Mouse (Mus musculus) midbrain, embryonic 16.5 days (tissue): Measurements from ENCODE around the gene Col6a2. TPM values are rescaled to one million over a fixed set of nuclear protein-coding genes. Genes with fewer than 3 reads are reported as not detected.

Source experiments
- ATAC-seq: fragments of 200-750 bp; cut with Nextera tagmentation; 2 replicates; pipeline ENCODE4 v1.8.0; 2017; ENCODE audit warnings: moderate TSS enrichment
- H3K27ac ChIP-seq: fragments of 300-500 bp; sonication (generic); 2 replicates; pipeline ENCODE4 v1.5.1; 2014; ENCODE audit warnings: mild to moderate bottlenecking, low read length, mixed read lengths
- H3K27me3 ChIP-seq: fragments of 300-500 bp; sonication (generic); 2 replicates; pipeline ENCODE4 v1.6.1; 2014; ENCODE audit warnings: low read depth, low read length, mixed read lengths; ENCODE audit not compliant: control insufficient read depth, insufficient read depth
- H3K36me3 ChIP-seq: fragments of 300-500 bp; sonication (generic); 2 replicates; pipeline ENCODE4 v1.6.1; 2014; ENCODE audit warnings: mild to moderate bottlenecking, low read length, moderate library complexity, mixed read lengths; ENCODE audit not compliant: control insufficient read depth, insufficient read depth
- H3K4me1 ChIP-seq: fragments of 300-500 bp; sonication (generic); 2 replicates; pipeline ENCODE4 v1.6.1; 2014; ENCODE audit warnings: mild to moderate bottlenecking, low read length, mixed read lengths; ENCODE audit not compliant: control insufficient read depth, insufficient read depth
- H3K4me2 ChIP-seq: fragments of 300-500 bp; sonication (generic); 2 replicates; pipeline ENCODE4 v1.6.1; 2014; ENCODE audit warnings: mild to moderate bottlenecking, low read length, mixed read lengths
- H3K4me3 ChIP-seq: fragments of 300-500 bp; sonication (generic); 2 replicates; pipeline ENCODE4 v1.5.1; 2014; ENCODE audit warnings: low read depth, mild to moderate bottlenecking, low read length, moderate library complexity, mixed read lengths
- H3K9ac ChIP-seq: fragments of 300-500 bp; sonication (generic); 2 replicates; pipeline ENCODE4 v1.6.1; 2014; ENCODE audit warnings: low read depth, low read length, mixed read lengths
- H3K9me3 ChIP-seq: fragments of 300-500 bp; sonication (generic); replicated peaks from 2 replicates; pipeline ENCODE4 v1.6.1; 2014; ENCODE audit warnings: mild to moderate bottlenecking, low read length, mixed read lengths; ENCODE audit not compliant: control insufficient read depth, poor library complexity, severe bottlenecking
- WGBS: fragments of 180-500 bp; shearing (Covaris S2); extraction: QIAGEN DNeasy Blood & Tissue Kit; methylation state at CpG from one replicate; pipeline ENCODE4 v1.1.7; 2014; 5-methylcytosine and 5-hydroxymethylcytosine counted together
- polyA plus RNA-seq: library from polyadenylated mRNA; unstranded; fragments of >200 nt; fragmentation: Nextera tagmentation; extraction: Ambion mirVana; gene quantifications from 2 replicates; pipeline ENCODE4 v1.2.1, GENCODE M21; 2015

The Col6a2 gene
- 11.5 and 13.9 TPM in 2 replicates for polyA plus RNA-seq

DNA sequence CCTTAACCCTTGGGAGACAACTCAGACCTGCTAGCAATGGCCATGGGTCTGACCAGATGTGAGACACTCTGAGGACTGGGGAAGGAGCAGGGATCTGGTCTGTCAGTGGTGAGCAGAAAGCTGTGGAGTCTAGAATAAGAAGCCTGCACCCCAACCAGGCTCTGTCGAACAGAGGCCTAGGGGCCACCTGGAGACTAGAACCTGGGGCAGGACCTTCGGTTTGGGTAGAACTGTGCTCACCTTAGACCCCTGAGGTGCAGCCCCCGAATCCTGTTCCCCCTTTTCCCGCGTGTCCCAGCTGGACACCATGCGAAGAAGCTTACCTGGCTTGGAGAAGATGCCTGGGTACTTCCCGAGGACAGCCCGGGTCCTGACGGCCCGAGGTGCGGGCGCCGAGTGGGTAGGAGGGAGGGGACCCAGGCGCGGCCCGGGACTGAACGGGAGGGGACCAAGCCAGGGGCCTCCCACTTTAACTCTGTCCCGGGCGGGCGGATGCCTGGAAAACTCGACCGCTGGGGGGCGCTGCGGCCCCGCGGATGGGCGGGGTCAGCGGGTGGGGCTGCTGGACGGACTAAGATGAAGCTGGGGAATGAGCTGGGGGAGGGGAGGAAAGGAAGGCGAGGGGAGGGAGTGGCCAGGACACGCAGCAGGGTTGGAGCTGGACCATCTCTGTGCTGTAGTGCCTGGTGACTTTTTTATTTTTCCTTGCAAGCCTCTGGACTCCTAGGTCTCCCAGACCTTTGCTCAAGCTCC is at the start of gene Col6a2:
TSS of gene Col6a2 (minus strand) at position 703 of the 753 bp plus-strand sequence.
- Histone ChIP-seq H3K9ac (peak within 1 kb of the TSS; percentile 52; the same call in 1 of the 2 replicates), H3K27ac (no peak within 1 kb of the TSS), H3K4me2 (peak within 1 kb of the TSS; percentile 69), H3K9me3 (no peaks in the 10 kb centered on the region), H3K4me1 (peaks cover 6% of the 10 kb centered on the region), H3K36me3 (no peaks in the 10 kb centered on the region), H3K4me3 (peak within 1 kb of the TSS; percentile 36), H3K27me3 (no peaks in the 10 kb centered on the region)
- 4% methylated on average over 31 of the region's 31 CpGs for WGBS
- peak; percentile 60; the same call in 1 of the 2 replicates for ATAC-seq

DNA sequence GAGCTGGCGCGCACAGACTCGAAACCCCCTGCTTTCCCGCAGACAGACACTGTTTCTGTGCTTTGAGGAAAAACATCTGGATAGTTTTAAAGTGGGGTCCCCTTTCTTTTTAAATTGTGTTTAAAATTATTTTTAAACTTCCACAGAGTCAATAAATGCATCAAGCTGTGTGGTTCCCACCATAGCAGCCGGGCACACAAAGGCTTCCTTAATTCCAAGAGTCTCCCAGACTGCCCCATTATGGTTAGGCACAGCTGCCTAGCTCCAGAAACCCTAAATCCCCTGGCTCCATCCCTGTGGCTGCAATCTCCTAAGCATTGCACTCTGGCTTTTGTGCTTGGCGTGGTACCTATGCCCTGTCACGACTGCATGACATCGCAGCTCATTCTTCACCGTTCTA is 48.5 kb upstream of the Col6a2 start:
- Histone ChIP-seq H3K4me2 (no peak overlapping the region), H3K9me3 (peaks cover 3% of the 10 kb centered on the region; the same call in 1 of the 2 replicates), H3K4me3 (no peak overlapping the region), H3K27me3 (no peaks in the 10 kb centered on the region), H3K4me1 (no peaks in the 10 kb centered on the region), H3K9ac (no peak overlapping the region), H3K36me3 (no peaks in the 10 kb centered on the region), H3K27ac (no peak overlapping the region)
- WGBS = 87% methylated on average over 9 of the region's 9 CpGs
- ATAC-seq = no peak

DNA sequence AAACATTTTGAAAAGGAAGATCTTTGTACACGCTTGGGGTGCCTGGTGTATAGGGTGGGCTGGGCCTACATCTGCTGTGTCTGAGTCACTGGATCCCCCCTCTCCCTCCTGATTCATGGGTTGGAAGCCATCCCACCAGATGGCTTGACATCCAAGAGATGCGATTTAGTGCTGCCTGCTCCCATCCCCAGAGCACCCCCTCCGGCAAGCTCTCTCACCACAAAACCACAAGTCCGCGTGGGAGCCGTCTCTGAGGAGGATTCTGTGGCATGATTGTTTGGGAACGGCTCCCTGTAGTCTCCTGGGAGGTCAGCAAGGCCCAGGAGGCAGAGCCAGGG is 45.5 kb upstream of the Col6a2 start:
- no peak for ATAC-seq
- Histone ChIP-seq H3K4me3 (no peak overlapping the region), H3K36me3 (no peaks in the 10 kb centered on the region), H3K4me1 (no peaks in the 10 kb centered on the region), H3K27ac (no peak overlapping the region), H3K9me3 (peaks cover 13% of the 10 kb centered on the region; the same call in 1 of the 2 replicates), H3K9ac (no peak overlapping the region), H3K27me3 (no peaks in the 10 kb centered on the region), H3K4me2 (no peak overlapping the region)
- WGBS = 70% methylated on average over 7 of the region's 7 CpGs

DNA sequence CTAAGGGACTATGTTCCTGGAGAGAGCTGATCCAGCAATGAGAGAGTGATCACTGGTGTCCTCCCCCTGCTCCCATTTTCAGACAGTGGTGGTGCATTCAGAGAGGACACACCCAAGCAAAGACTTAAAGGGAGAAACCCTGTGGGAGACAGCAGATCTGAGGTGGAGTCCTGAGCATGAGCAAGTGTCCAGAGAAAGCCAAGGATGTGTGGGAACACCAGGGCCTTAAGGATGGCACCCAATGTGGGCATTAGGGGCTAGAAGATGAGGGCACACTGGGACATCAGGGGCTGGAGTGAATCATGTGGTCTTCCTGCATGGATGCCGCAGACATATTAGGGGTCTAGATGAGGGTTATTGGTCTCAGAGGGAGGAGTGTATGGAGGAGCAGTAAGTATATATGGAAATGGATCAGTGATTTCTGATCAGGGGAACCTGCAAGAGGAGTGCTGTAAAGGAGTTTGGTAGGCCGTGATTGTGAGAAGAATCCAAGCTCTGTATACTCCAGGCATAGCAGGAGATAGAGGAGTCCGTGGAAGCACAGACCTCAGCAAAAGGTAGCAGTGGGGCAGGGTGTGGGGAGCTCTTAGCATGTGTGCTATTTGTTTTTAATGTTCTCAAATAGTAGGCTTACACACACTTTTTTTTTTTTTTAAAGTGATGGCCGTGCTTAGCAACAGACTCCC is 45.0 kb upstream of the Col6a2 start:
- no peak for ATAC-seq
- no peak overlapping the region for H3K9ac ChIP-seq
- H3K4me1 ChIP-seq = no peaks in the 10 kb centered on the region
- no peak overlapping the region for H3K4me3 ChIP-seq
- 100% methylated on average over 4 of the region's 4 CpGs for WGBS
- H3K4me2 ChIP-seq = no peak overlapping the region
- H3K27me3 ChIP-seq = no peaks in the 10 kb centered on the region
- H3K9me3 ChIP-seq = peaks cover 13% of the 10 kb centered on the region; the same call in 1 of the 2 replicates
- H3K36me3 ChIP-seq = no peaks in the 10 kb centered on the region
- no peak overlapping the region for H3K27ac ChIP-seq

DNA sequence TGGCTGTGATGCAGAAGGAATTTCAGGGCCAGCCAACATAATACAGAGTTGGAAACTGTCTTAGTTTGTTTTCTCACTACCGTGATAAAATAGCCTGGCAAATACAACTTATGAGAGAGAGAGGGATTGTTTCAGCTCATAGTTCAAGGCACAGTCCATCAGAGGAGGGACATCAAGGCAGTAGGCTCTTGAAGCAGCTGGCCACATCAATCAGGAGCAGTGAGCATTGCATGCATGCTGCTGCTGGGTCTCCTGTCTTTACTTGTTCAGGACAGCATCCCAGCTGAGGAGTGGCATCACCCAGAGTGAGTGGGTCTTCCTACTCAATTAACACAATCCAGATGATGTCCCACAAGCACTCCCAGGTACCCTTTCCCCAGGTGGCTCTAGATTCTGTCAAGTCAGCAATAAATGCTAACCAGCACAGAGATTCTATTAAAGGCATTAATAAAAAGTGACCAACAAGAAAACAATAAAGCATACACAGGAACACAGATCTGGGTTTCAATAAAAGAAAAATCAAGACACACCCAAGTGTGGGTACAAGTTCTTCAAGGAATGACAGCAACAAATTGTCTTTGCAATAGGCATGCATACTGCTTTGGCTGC is 43.9 kb upstream of the Col6a2 start:
- Histone ChIP-seq H3K27me3 (no peaks in the 10 kb centered on the region), H3K27ac (no peak overlapping the region), H3K9ac (no peak overlapping the region), H3K4me2 (no peak overlapping the region), H3K36me3 (no peaks in the 10 kb centered on the region), H3K9me3 (peaks cover 13% of the 10 kb centered on the region; the same call in 1 of the 2 replicates), H3K4me1 (no peaks in the 10 kb centered on the region), H3K4me3 (no peak overlapping the region)
- WGBS = 94% methylated on average over 1 of the region's 1 CpGs
- ATAC-seq = no peak

DNA sequence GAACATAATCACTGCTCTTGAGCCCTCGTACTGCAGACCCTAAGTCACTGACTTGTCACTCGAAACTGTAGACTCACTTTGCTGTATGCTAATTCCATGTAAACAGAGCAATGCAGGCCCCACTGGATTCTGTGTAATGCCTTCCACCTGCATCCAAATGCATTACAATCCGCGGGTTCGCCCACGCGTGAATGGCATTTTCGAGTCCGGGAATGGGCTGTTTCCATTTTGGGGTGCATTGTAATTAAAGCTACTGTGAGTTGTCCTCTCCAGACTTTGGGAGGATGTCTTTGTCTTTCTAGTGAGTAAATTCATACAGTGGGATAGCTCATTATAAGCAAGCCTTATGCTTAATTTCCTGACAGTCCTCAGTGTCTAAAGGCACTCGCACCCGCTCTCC is 42.1 kb upstream of the Col6a2 start:
- no peak for ATAC-seq
- no peaks in the 10 kb centered on the region for H3K36me3 ChIP-seq
- no peak overlapping the region for H3K9ac ChIP-seq
- H3K4me2 ChIP-seq = no peak overlapping the region
- WGBS = 90% methylated on average over 11 of the region's 11 CpGs
- no peaks in the 10 kb centered on the region for H3K27me3 ChIP-seq
- peaks cover 13% of the 10 kb centered on the region; the same call in 1 of the 2 replicates for H3K9me3 ChIP-seq
- no peak overlapping the region for H3K4me3 ChIP-seq
- no peak overlapping the region for H3K27ac ChIP-seq
- H3K4me1 ChIP-seq = no peaks in the 10 kb centered on the region

DNA sequence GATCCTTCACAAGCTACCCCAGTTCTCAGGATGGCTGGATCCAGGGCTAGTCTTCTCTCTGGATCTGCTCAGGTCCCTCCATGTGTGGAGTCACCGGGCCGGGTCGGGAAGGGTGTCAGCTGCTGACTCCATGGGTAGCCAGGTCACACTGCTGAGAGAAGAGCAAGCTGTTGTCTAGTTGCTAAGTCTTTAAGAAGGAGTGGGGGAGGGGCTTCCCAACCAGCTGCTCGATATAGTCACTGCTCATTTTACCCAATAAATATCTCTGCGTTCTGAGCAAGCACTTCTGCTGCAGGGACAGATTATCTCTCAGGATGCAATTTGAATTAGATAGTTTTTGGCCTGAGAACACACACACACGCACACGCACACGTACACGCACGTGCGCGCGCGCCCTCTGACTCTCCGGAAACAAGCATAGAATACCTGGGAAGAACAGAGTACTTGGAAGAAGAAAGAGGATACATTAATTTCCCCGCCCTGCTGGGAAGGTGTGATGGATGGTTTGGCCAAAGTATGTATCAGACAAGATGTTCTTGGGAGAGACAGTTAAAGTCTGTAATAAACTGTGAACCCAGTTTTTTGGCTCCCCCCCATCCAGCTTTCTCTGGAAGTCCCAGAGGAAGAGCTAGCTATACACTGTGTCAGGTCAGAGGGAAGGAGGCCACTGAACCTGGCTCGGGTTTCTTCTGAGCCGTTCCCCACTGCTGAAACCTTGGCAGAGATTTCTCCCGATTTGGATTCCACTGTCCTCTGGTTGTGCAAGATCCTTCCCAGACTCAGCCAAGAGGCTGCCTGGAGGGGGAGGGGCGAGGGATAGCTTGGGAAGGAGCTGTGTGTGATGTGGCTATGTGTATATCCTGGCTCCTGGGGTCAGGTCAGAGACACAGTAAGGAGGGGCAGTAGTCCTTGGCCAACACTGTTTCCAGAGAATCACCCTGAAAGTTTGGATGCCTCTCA is 41.0 kb upstream of the Col6a2 start:
- no peak overlapping the region for H3K9ac ChIP-seq
- WGBS = 83% methylated on average over 20 of the region's 20 CpGs
- no peaks in the 10 kb centered on the region for H3K27me3 ChIP-seq
- no peaks in the 10 kb centered on the region for H3K36me3 ChIP-seq
- no peak overlapping the region for H3K27ac ChIP-seq
- H3K4me3 ChIP-seq = no peak overlapping the region
- no peak for ATAC-seq
- H3K4me1 ChIP-seq = no peaks in the 10 kb centered on the region
- no peak overlapping the region for H3K4me2 ChIP-seq
- peaks cover 13% of the 10 kb centered on the region; the same call in 1 of the 2 replicates for H3K9me3 ChIP-seq
